Mouse (Mus musculus) lung, adult 2 months (tissue): ENCODE data around the gene Matn3.

Experiments
- CTCF ChIP-seq: fragments of 200-500 bp; IDR thresholded peaks from 2 replicates; pipeline ENCODE4 v1.5.1; 2011; ENCODE audit warnings: mild to moderate bottlenecking, low read length, control low read depth; ENCODE audit not compliant: insufficient read depth
- POLR2A ChIP-seq: fragments of 200-500 bp; IDR thresholded peaks from 2 replicates; pipeline ENCODE4 v1.6.1; 2011; ENCODE audit warnings: low read depth, mild to moderate bottlenecking, control low read depth, low read length, borderline replicate concordance; ENCODE audit errors: extremely low read depth

DNA sequence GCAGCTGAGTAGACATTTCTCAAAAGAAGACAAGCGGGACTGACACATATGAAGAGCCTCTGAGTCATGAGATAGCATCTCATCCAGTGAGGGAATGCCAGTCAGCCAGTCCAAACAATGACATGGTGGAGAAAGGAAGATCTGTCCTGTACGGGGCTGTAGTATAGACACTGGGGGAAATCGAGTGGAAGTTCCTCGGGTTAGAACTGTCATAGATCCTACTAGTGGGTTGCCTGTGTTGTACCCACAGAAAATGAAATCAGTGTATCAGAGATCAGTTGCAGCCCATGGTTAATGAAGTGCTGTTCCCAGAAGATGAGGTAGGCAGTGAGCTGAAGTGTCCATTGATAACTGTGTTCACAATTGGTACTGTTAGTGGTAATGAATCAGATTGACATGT lies 19.0 kb upstream of the Matn3 start:
- TF ChIP-seq POLR2A, result no peak
- TF ChIP-seq CTCF, result no peak
